Mouse (Mus musculus) A20 (cell line): Measurements from ENCODE around the gene Zbp1.

Experiments
- DNase-seq: peaks from one replicate; pipeline ENCODE4 v3.0.0-alpha.2; 2011; ENCODE audit warnings: low read depth, low spot score

Gene Zbp1

GRCm38 (mm10) chr2:173179046-173179445, 39.7 kb downstream of the Zbp1 start:
- no peak for DNase-seq

- DNase-seq, result no peak
Measured at GRCm38 (mm10) chr2:173177951-173178350, 40.8 kb downstream of the Zbp1 start.

- DNase-seq, result no peak
Measured at GRCm38 (mm10) chr2:173177481-173177880, 41.2 kb downstream of the Zbp1 start.

GRCm38 (mm10) chr2:173175703-173176102, 43.0 kb downstream of the Zbp1 start:
- no peak for DNase-seq

GRCm38 (mm10) chr2:173174569-173174968, 44.2 kb downstream of the Zbp1 start:
- DNase-seq, result no peak

- DNase-seq, result no peak
Measured at GRCm38 (mm10) chr2:173173521-173174511, 44.9 kb downstream of the Zbp1 start.

GRCm38 (mm10) chr2:173173008-173173407, 45.7 kb downstream of the Zbp1 start:
- no peak for DNase-seq

GRCm38 (mm10) chr2:173172386-173172785, 46.3 kb downstream of the Zbp1 start:
- no peak for DNase-seq

- no peak for DNase-seq
Measured at GRCm38 (mm10) chr2:173171956-173172355, 46.8 kb downstream of the Zbp1 start.

- DNase-seq, result no peak
Measured at GRCm38 (mm10) chr2:173171470-173171869, 47.3 kb downstream of the Zbp1 start.

GRCm38 (mm10) chr2:173170715-173171114, 48.0 kb downstream of the Zbp1 start:
- DNase-seq, result peak; percentile 28

GRCm38 (mm10) chr2:173170081-173170480, 48.6 kb downstream of the Zbp1 start:
- DNase-seq, result no peak

GRCm38 (mm10) chr2:173168411-173168851, 50.3 kb downstream of the Zbp1 start:
- no peak for DNase-seq

- DNase-seq, result no peak
Measured at GRCm38 (mm10) chr2:173165357-173165756, 53.4 kb downstream of the Zbp1 start.

GRCm38 (mm10) chr2:173164946-173165345, 53.8 kb downstream of the Zbp1 start:
- no peak for DNase-seq

- DNase-seq, result peak; percentile 41
Measured at GRCm38 (mm10) chr2:173164358-173164757, 54.4 kb downstream of the Zbp1 start.

GRCm38 (mm10) chr2:173163380-173163779, 55.3 kb downstream of the Zbp1 start:
- DNase-seq, result no peak

- peak; percentile 93 for DNase-seq
Measured at GRCm38 (mm10) chr2:173159354-173160311, 59.1 kb downstream of the Zbp1 start.

- peak; percentile 80 for DNase-seq
Measured at GRCm38 (mm10) chr2:173158390-173159055, 60.2 kb downstream of the Zbp1 start.

GRCm38 (mm10) chr2:173157871-173158270, 60.9 kb downstream of the Zbp1 start:
- peak; percentile 59 for DNase-seq

- DNase-seq, result peak; percentile 75
Measured at GRCm38 (mm10) chr2:173157376-173157775, 61.3 kb downstream of the Zbp1 start.
